Mouse (Mus musculus) induced T-regulatory cell, adult 2 months (primary cell): ENCODE measurements around the gene Gm20479.
A peak's percentile ranks its signal among the peaks of the same experiment; 100 is the strongest.

Source experiments
- DNase-seq: peaks from one replicate; pipeline ENCODE4 v3.0.0-alpha.2; 2012; ENCODE audit warnings: low read depth

The Gm20479 gene

GRCm38 (mm10) chr7:27310996-27311535 lies 46.2 kb downstream of the Gm20479 start:
- DNase-seq, result no peak

- peak; percentile 24 for DNase-seq
These were observed 46.9 kb downstream of the Gm20479 start for GRCm38 (mm10) chr7:27310306-27310705.

- DNase-seq, result no peak
These were observed 47.4 kb downstream of the Gm20479 start for GRCm38 (mm10) chr7:27309832-27310231.

GRCm38 (mm10) chr7:27308821-27309549 lies 48.2 kb downstream of the Gm20479 start:
- no peak for DNase-seq

- no peak for DNase-seq
These were observed 49.7 kb downstream of the Gm20479 start for GRCm38 (mm10) chr7:27307551-27307950.

GRCm38 (mm10) chr7:27306161-27307160 lies 50.8 kb downstream of the Gm20479 start:
- DNase-seq, result peak; percentile 61

GRCm38 (mm10) chr7:27305091-27305730 lies 52.0 kb downstream of the Gm20479 start:
- no peak for DNase-seq
